Mouse (Mus musculus): ENCODE data around the gene Cemip2. TPM values are rescaled to one million over a fixed set of nuclear protein-coding genes. Genes with fewer than 3 reads are reported as not detected.

The Cemip2 gene
- polyA plus RNA-seq, 1 experiment from 2014 or later: 31.8 TPM

DNA sequence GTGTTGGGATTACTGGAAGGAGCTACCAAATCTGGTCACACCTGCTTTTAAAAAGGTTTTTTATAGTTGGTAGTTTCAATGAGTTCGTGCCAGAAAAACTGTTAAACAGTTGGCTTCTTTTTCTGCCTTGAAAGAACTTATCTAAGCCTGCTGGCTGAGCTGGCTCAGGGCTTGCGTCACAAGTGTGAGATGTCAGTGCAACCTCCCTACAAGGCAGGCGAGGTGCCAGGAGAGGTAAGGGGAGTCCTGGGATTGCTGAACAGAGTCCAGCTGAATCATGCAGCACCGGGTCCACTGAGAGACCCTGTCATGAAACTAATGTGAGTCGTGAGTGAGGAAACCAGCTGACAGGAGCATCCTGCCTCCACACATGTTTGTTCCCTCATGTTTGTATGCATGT, 41.4 kb downstream of the Cemip2 start:
- Histone ChIP-seq H3K4me3 (ENCODE audit: low read length) (no peak overlapping the region), H3K4me1 (replicated peaks; ENCODE audit: control insufficient read depth, insufficient read depth, low read length) (peaks cover 1% of the 10 kb centered on the region; the same call in 1 of the 2 replicates), H3K27me3 (ENCODE audit: control insufficient read depth, insufficient read depth, low read depth, low read length) (no peaks in the 10 kb centered on the region), H3K9ac (ENCODE audit: low read length) (no peak overlapping the region), H3K27ac (ENCODE audit: low read length) (no peak overlapping the region), H3K36me3 (ENCODE audit: control insufficient read depth, insufficient read depth, low read length) (peaks cover 22% of the 10 kb centered on the region), H3K4me2 (ENCODE audit: low read depth, low read length) (no peak overlapping the region), H3K9me3 (ENCODE audit: control insufficient read depth, low read length) (no peaks in the 10 kb centered on the region)
- ATAC-seq (ENCODE audit: low read depth): no peak
- 53% methylated on average over 5 of the region's 5 CpGs for WGBS

GRCm38 (mm10) chr19:21820126-21820525, 42.0 kb downstream of the Cemip2 start:
- WGBS: 58% methylated on average over 4 of the region's 4 CpGs
- no peaks in the 10 kb centered on the region for H3K9me3 ChIP-seq (ENCODE audit: control insufficient read depth, low read length)
- ATAC-seq (ENCODE audit: low read depth): no peak
- no peak overlapping the region for H3K9ac ChIP-seq (ENCODE audit: low read length)
- H3K4me3 ChIP-seq (ENCODE audit: low read length): no peak overlapping the region
- H3K36me3 ChIP-seq (ENCODE audit: control insufficient read depth, insufficient read depth, low read length): peaks cover 25% of the 10 kb centered on the region
- H3K27ac ChIP-seq (ENCODE audit: low read length): no peak overlapping the region
- no peaks in the 10 kb centered on the region for H3K4me1 ChIP-seq (replicated peaks; ENCODE audit: control insufficient read depth, insufficient read depth, low read length)
- no peak overlapping the region for H3K4me2 ChIP-seq (ENCODE audit: low read depth, low read length)
- H3K27me3 ChIP-seq (ENCODE audit: control insufficient read depth, insufficient read depth, low read depth, low read length): no peaks in the 10 kb centered on the region

DNA sequence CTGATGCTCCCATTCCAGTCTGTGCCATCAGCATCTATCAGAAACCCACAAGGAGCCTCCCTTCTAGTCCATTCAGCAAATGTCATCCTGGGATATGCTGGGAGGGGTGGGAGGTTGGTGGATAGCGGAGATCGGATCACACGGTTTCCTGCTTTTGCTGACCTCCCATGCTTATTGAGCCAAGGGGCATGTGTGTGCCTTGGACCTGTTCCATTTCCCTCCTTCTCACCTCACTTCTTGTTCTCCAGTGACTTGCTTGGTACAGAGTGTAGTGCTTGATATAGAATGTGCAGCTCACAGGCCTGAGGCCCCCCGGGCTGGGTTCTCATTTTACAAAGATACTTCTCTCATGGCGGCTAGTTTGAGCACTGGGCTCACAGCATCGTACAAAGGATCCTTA, 43.7 kb downstream of the Cemip2 start:
- H3K27ac ChIP-seq (ENCODE audit: low read length): no peak overlapping the region
- H3K9ac ChIP-seq (ENCODE audit: low read length): no peak overlapping the region
- H3K27me3 ChIP-seq (ENCODE audit: control insufficient read depth, insufficient read depth, low read depth, low read length): no peaks in the 10 kb centered on the region
- no peaks in the 10 kb centered on the region for H3K4me1 ChIP-seq (replicated peaks; ENCODE audit: control insufficient read depth, insufficient read depth, low read length)
- no peak overlapping the region for H3K4me3 ChIP-seq (ENCODE audit: low read length)
- peaks cover 26% of the 10 kb centered on the region for H3K36me3 ChIP-seq (ENCODE audit: control insufficient read depth, insufficient read depth, low read length)
- ATAC-seq (ENCODE audit: low read depth): no peak
- H3K4me2 ChIP-seq (ENCODE audit: low read depth, low read length): no peak overlapping the region
- WGBS: 75% methylated on average over 6 of the region's 6 CpGs
- H3K9me3 ChIP-seq (ENCODE audit: control insufficient read depth, low read length): no peaks in the 10 kb centered on the region

GRCm38 (mm10) chr19:21824146-21824545, 46.0 kb downstream of the Cemip2 start:
- no peaks in the 10 kb centered on the region for H3K4me1 ChIP-seq (replicated peaks; ENCODE audit: control insufficient read depth, insufficient read depth, low read length)
- no peaks in the 10 kb centered on the region for H3K27me3 ChIP-seq (ENCODE audit: control insufficient read depth, insufficient read depth, low read depth, low read length)
- H3K4me3 ChIP-seq (ENCODE audit: low read length): no peak overlapping the region
- no peak for ATAC-seq (ENCODE audit: low read depth)
- H3K36me3 ChIP-seq (ENCODE audit: control insufficient read depth, insufficient read depth, low read length): peaks cover 21% of the 10 kb centered on the region
- no peak overlapping the region for H3K27ac ChIP-seq (ENCODE audit: low read length)
- no peak overlapping the region for H3K4me2 ChIP-seq (ENCODE audit: low read depth, low read length)
- H3K9me3 ChIP-seq (ENCODE audit: control insufficient read depth, low read length): no peaks in the 10 kb centered on the region
- WGBS: 83% methylated on average over 5 of the region's 5 CpGs
- no peak overlapping the region for H3K9ac ChIP-seq (ENCODE audit: low read length)

GRCm38 (mm10) chr19:21825128-21825885, 47.2 kb downstream of the Cemip2 start:
- H3K36me3 ChIP-seq (ENCODE audit: control insufficient read depth, insufficient read depth, low read length): peaks cover 26% of the 10 kb centered on the region
- H3K4me2 ChIP-seq (ENCODE audit: low read depth, low read length): no peak overlapping the region
- no peak overlapping the region for H3K27ac ChIP-seq (ENCODE audit: low read length)
- H3K9me3 ChIP-seq (ENCODE audit: control insufficient read depth, low read length): no peaks in the 10 kb centered on the region
- H3K4me1 ChIP-seq (replicated peaks; ENCODE audit: control insufficient read depth, insufficient read depth, low read length): no peaks in the 10 kb centered on the region
- WGBS: 88% methylated on average over 4 of the region's 4 CpGs
- no peak overlapping the region for H3K4me3 ChIP-seq (ENCODE audit: low read length)
- no peaks in the 10 kb centered on the region for H3K27me3 ChIP-seq (ENCODE audit: control insufficient read depth, insufficient read depth, low read depth, low read length)
- no peak for ATAC-seq (ENCODE audit: low read depth)
- H3K9ac ChIP-seq (ENCODE audit: low read length): no peak overlapping the region

DNA sequence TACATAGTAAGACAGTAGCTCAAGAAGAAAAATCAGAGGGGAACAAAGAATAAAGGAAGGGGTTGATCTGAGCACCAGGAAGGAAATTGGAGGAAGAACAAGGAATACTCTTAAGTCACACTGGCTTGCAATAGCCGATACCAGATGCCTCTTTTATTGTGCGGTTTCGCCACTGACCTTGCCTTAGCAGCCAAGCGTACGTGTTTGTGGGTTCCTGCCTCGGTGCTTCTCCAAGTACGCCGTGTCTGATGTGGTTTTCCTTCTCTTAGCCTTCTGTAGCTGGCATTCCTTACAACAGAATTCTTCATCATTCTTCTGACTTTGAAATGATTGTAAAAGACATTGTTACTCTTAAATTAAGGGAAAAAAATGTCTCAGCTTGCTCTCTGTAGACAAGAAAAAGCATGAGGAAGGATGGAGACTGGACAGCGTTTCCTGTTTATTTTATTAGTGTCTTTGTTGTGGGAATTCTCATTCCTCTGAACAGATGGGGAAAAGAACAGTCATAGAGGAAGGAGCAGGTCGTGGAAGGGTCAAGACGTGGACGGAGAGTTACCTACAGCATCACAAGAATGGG, 55.4 kb downstream of the Cemip2 start:
- Histone ChIP-seq H3K36me3 (ENCODE audit: control insufficient read depth, insufficient read depth, low read length) (peaks cover 35% of the 10 kb centered on the region), H3K4me1 (replicated peaks; ENCODE audit: control insufficient read depth, insufficient read depth, low read length) (peaks cover 5% of the 10 kb centered on the region; the same call in 1 of the 2 replicates), H3K27ac (ENCODE audit: low read length) (peak overlapping the region; percentile 61), H3K4me2 (ENCODE audit: low read depth, low read length) (no peak overlapping the region), H3K9ac (ENCODE audit: low read length) (no peak overlapping the region), H3K4me3 (ENCODE audit: low read length) (no peak overlapping the region), H3K9me3 (ENCODE audit: control insufficient read depth, low read length) (no peaks in the 10 kb centered on the region), H3K27me3 (ENCODE audit: control insufficient read depth, insufficient read depth, low read depth, low read length) (no peaks in the 10 kb centered on the region)
- peak; percentile 23; the same call in 1 of the 2 replicates for ATAC-seq (ENCODE audit: low read depth)
- 51% methylated on average over 12 of the region's 12 CpGs for WGBS

GRCm38 (mm10) chr19:21834952-21835351, 56.8 kb downstream of the Cemip2 start:
- Histone ChIP-seq H3K9me3 (ENCODE audit: control insufficient read depth, low read length) (no peaks in the 10 kb centered on the region), H3K27ac (ENCODE audit: low read length) (no peak overlapping the region), H3K36me3 (ENCODE audit: control insufficient read depth, insufficient read depth, low read length) (peaks cover 33% of the 10 kb centered on the region), H3K4me3 (ENCODE audit: low read length) (no peak overlapping the region), H3K27me3 (ENCODE audit: control insufficient read depth, insufficient read depth, low read depth, low read length) (no peaks in the 10 kb centered on the region), H3K4me1 (replicated peaks; ENCODE audit: control insufficient read depth, insufficient read depth, low read length) (peaks cover 5% of the 10 kb centered on the region; the same call in 1 of the 2 replicates), H3K4me2 (ENCODE audit: low read depth, low read length) (no peak overlapping the region), H3K9ac (ENCODE audit: low read length) (no peak overlapping the region)
- WGBS: 74% methylated on average over 7 of the region's 7 CpGs
- ATAC-seq (ENCODE audit: low read depth): no peak

DNA sequence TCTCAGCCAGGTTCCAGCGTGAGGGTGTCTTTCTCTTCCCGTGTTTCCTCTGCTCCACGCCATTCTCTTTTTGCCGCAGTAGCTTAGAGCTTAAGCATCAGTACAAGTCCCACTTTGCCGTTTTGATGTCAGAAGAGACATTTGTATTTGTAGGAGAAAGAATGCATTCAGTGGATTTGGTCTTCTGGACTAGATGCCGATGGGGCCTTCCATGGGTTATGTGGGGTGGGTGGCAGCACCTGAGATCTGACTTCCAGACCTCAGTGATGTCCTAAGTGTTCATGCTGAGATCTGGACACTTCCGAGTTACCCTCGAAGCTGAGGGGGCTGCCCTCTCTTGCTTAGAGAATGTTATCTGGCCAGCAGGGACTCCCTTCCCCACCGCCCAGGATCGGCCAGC, 72.6 kb downstream of the Cemip2 start:
- no peak for ATAC-seq (ENCODE audit: low read depth)
- WGBS: 81% methylated on average over 10 of the region's 10 CpGs
- H3K9me3 ChIP-seq (ENCODE audit: control insufficient read depth, low read length): peaks cover 4% of the 10 kb centered on the region; the same call in 1 of the 2 replicates

GRCm38 (mm10) chr19:21854526-21855228, 76.5 kb downstream of the Cemip2 start:
- peaks cover 4% of the 10 kb centered on the region; the same call in 1 of the 2 replicates for H3K9me3 ChIP-seq (ENCODE audit: control insufficient read depth, low read length)
- no peak overlapping the region for H3K4me2 ChIP-seq (ENCODE audit: low read depth, low read length)
- H3K4me3 ChIP-seq (ENCODE audit: low read length): no peak overlapping the region
- ATAC-seq (ENCODE audit: low read depth): no peak
- H3K36me3 ChIP-seq (ENCODE audit: control insufficient read depth, insufficient read depth, low read length): peaks cover 24% of the 10 kb centered on the region
- 82% methylated on average over 5 of the region's 5 CpGs for WGBS
- no peak overlapping the region for H3K27ac ChIP-seq (ENCODE audit: low read length)
- H3K9ac ChIP-seq (ENCODE audit: low read length): no peak overlapping the region
- H3K27me3 ChIP-seq (ENCODE audit: control insufficient read depth, insufficient read depth, low read depth, low read length): no peaks in the 10 kb centered on the region
- H3K4me1 ChIP-seq (replicated peaks; ENCODE audit: control insufficient read depth, insufficient read depth, low read length): 0 out of 2 replicates have a peak, but pooled peaks cover 2% of the 10 kb centered on the region

More for the DNA sequence above, 72.6 kb downstream of the Cemip2 start:
- Histone ChIP-seq H3K27ac (ENCODE audit: low read length) (no peak overlapping the region), H3K27me3 (ENCODE audit: control insufficient read depth, insufficient read depth, low read depth, low read length) (no peaks in the 10 kb centered on the region), H3K9ac (ENCODE audit: low read length) (no peak overlapping the region), H3K4me2 (ENCODE audit: low read depth, low read length) (no peak overlapping the region), H3K4me1 (replicated peaks; ENCODE audit: control insufficient read depth, insufficient read depth, low read length) (0 out of 2 replicates have a peak, but pooled peaks cover 2% of the 10 kb centered on the region), H3K36me3 (ENCODE audit: control insufficient read depth, insufficient read depth, low read length) (peaks cover 24% of the 10 kb centered on the region), H3K4me3 (ENCODE audit: low read length) (no peak overlapping the region)

Data from lung, embryonic 16.5 days (tissue).